Mouse (Mus musculus): ENCODE data around the gene Btd. TPM values are rescaled to one million over a fixed set of nuclear protein-coding genes. Genes with fewer than 3 reads are reported as not detected.
"Not testable (repeated sequence)": the region's sequence is repeated elsewhere in the genome, so short reads cannot be mapped to it uniquely, and the experiment has no call there.

Btd gene
- polyA plus RNA-seq (2015; fragmentation: Nextera tagmentation; extraction: Ambion mirVana) = 15.5 and 19.5 TPM in 2 replicates

DNA sequence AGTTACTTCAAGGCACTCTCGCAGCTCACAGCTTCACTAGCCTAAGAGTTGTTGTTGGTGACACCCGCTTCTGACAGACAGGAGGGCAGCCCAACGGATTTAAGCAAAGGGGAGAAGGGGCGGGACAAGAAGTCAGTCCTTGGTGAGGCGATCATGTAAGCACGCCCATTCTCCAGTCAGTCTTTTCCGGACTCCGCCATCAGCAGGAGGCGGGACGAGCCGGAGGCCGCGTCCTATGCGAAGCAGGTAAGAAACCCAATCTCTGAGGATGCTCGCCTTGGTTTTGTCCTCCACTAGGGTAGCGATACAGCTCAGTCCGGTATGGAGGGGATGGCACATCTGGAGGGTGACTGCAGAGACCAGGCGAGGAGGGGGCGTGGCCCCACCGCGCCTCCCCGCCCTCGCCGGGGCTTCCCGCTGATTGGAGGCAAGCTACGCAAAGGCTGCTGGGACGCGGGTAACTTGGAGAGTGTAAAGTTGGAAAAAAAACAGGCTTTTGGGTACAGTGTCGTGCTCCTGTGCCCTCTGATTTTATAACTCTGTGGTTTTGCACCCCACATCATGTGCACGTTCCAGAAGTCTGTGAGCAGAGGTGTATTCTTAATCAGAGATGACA lies at the start of gene Btd, which contains the start of gene Hacl1:
Gene Btd (plus strand): TSS at position 139 of the 616 bp plus-strand sequence.
Gene Hacl1 (minus strand): TSS at position 397 of the 616 bp plus-strand sequence.
- Histone ChIP-seq H3K27ac (ENCODE audit: low read length) (peak within 1 kb of the TSS; percentile 80), H3K9me3 (ENCODE audit: control insufficient read depth, low read length) (no peaks in the 10 kb centered on the region), H3K9ac (replicated peaks; ENCODE audit: low read depth, low read length) (peak within 1 kb of the TSS; percentile 59), H3K4me1 (replicated peaks; ENCODE audit: control insufficient read depth, insufficient read depth, low read length) (peaks cover 15% of the 10 kb centered on the region), H3K4me3 (replicated peaks; ENCODE audit: low read length) (peak within 1 kb of the TSS; percentile 73), H3K4me2 (ENCODE audit: low read length) (peak within 1 kb of the TSS; percentile 83), H3K27me3 (replicated peaks; ENCODE audit: control insufficient read depth, insufficient read depth, low read length) (no peaks in the 10 kb centered on the region), H3K36me3 (ENCODE audit: control insufficient read depth, insufficient read depth) (no peaks in the 10 kb centered on the region)
- peak; percentile 99 for ATAC-seq
- under 1% methylated on average over 30 of the region's 30 CpGs for WGBS

DNA sequence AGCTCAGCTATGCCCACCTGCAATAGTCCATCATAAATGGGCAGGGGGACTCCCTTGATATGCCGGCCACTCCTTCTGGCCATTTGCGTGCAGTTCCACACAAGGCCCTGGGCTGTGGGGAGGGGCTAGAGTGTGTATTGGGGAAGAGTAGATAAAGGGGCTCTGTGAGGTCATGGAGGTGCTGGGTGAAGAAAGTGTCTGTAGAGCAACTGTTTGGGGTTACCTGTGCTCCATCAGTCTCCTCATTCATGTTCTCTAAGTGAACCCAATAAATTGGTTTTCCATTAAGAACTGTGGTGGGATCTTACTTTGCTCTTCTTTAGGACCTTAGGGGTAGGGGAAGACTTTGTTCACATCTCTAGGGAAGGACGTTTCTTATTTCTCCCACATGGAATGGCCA lies 49.6 kb upstream of the Btd start, which contains the start of gene Colq:
Gene Colq (minus strand): TSS at position 101 of the 400 bp plus-strand sequence.
- Histone ChIP-seq H3K4me2 (ENCODE audit: low read length) (no peak within 1 kb of the TSS), H3K9ac (replicated peaks; ENCODE audit: low read depth, low read length) (no peak within 1 kb of the TSS), H3K36me3 (ENCODE audit: control insufficient read depth, insufficient read depth) (no peaks in the 10 kb centered on the region), H3K27ac (ENCODE audit: low read length) (no peak within 1 kb of the TSS), H3K27me3 (replicated peaks; ENCODE audit: control insufficient read depth, insufficient read depth, low read length) (no peaks in the 10 kb centered on the region), H3K9me3 (ENCODE audit: control insufficient read depth, low read length) (no peaks in the 10 kb centered on the region), H3K4me1 (replicated peaks; ENCODE audit: control insufficient read depth, insufficient read depth, low read length) (no peaks in the 10 kb centered on the region), H3K4me3 (replicated peaks; ENCODE audit: low read length) (no peak within 1 kb of the TSS)
- WGBS = 88% methylated on average over 3 of the region's 3 CpGs
- ATAC-seq = no peak

DNA sequence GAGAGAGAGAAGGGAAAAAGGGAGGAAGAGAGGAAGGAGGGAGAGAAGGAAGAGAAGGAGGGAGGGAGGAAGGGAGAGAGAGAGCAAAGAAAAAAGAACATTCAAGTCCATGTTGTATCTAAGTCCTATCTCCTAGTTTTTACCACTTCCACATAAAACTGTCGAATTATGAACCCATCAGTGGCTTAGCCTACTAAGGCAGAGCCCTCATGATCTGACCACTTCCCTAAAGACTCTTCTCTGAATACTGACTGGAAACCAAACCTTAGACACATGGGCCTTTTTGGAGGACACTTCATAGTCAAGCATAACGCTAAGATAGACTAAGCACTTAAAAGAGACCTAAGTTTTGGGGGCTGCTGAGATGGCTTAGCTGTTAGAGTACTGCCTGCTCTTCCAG lies 47.8 kb upstream of the Btd start:
- ATAC-seq = no peak
- H3K4me1 ChIP-seq (replicated peaks; ENCODE audit: control insufficient read depth, insufficient read depth, low read length) = no peaks in the 10 kb centered on the region
- no peaks in the 10 kb centered on the region for H3K36me3 ChIP-seq (ENCODE audit: control insufficient read depth, insufficient read depth)
- WGBS = 86% methylated on average over 2 of the region's 2 CpGs
- H3K4me2 ChIP-seq (ENCODE audit: low read length) = no peak overlapping the region
- H3K4me3 ChIP-seq (replicated peaks; ENCODE audit: low read length) = no peak overlapping the region
- H3K9ac ChIP-seq (replicated peaks; ENCODE audit: low read depth, low read length) = no peak overlapping the region
- H3K27me3 ChIP-seq (replicated peaks; ENCODE audit: control insufficient read depth, insufficient read depth, low read length) = no peaks in the 10 kb centered on the region
- no peak overlapping the region for H3K27ac ChIP-seq (ENCODE audit: low read length)
- no peaks in the 10 kb centered on the region for H3K9me3 ChIP-seq (ENCODE audit: control insufficient read depth, low read length)

DNA sequence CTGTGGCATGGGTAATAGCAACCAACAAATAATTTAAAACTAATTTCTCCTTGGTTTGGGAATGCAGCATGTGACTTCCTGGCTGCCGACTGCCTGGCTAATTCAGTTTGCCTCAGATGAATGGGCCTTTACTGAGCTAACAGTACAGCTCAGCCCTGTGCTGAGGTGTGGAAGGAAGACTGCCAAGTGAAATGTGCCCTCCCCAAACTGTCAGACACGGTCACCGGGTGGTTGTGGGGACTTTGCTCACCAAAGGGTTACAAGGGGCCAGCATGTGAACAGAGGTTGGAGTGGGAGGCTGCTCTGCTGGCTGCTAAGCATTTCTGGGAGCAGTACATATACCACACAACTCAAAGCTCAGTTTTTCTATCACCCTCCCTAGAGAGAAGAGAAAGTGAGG lies 46.1 kb upstream of the Btd start:
- H3K4me1 ChIP-seq (replicated peaks; ENCODE audit: control insufficient read depth, insufficient read depth, low read length) = no peaks in the 10 kb centered on the region
- no peak overlapping the region for H3K4me2 ChIP-seq (ENCODE audit: low read length)
- H3K9me3 ChIP-seq (ENCODE audit: control insufficient read depth, low read length) = no peaks in the 10 kb centered on the region
- no peak overlapping the region for H3K9ac ChIP-seq (replicated peaks; ENCODE audit: low read depth, low read length)
- no peaks in the 10 kb centered on the region for H3K27me3 ChIP-seq (replicated peaks; ENCODE audit: control insufficient read depth, insufficient read depth, low read length)
- no peak overlapping the region for H3K4me3 ChIP-seq (replicated peaks; ENCODE audit: low read length)
- no peaks in the 10 kb centered on the region for H3K36me3 ChIP-seq (ENCODE audit: control insufficient read depth, insufficient read depth)
- H3K27ac ChIP-seq (ENCODE audit: low read length) = no peak overlapping the region
- WGBS = 69% methylated on average over 3 of the region's 3 CpGs
- ATAC-seq = no peak

DNA sequence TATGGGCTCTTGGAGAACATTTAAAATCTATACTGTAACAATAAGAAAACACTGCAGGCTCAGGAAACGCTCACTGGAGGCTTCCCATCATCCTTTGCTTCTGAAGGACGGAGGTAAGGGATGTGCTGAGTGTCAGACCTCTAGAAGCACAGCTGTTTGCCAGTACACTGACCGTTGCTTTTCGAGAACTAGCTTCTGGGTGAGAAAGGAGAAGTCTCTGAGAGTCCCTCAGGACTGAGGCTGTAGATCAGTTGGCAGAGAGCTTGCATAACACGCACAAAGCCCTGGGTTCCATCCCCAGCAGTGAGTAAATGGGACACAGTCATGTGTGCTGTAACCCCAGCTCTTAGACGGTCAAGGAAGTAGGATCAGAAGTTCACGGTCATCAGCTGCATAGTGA lies 44.4 kb upstream of the Btd start:
- ATAC-seq = no peak
- no peaks in the 10 kb centered on the region for H3K27me3 ChIP-seq (replicated peaks; ENCODE audit: control insufficient read depth, insufficient read depth, low read length)

DNA sequence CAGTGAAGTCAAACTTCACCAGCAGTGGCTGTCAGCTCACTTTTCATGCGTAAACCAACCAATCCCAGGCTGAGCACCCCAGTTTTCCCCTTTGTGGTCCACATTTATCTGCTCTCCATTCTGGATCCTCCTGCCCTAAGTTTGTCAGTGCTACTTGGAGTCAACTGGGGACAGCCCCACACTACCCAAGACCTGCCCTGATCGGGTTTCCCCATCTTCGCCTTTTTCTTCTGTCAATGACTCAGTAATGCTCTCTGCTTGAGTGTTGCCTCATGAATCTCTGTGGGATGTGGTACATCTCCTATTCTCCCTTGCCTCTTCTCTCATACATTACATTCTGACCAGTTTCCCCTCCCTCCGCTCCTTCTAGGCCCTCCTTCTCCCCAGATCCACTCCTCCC lies 43.4 kb upstream of the Btd start:
- H3K36me3 ChIP-seq (ENCODE audit: control insufficient read depth, insufficient read depth) = no peaks in the 10 kb centered on the region
- no peak overlapping the region for H3K4me3 ChIP-seq (replicated peaks; ENCODE audit: low read length)
- H3K9ac ChIP-seq (replicated peaks; ENCODE audit: low read depth, low read length) = no peak overlapping the region
- H3K4me2 ChIP-seq (ENCODE audit: low read length) = no peak overlapping the region
- WGBS = 91% methylated on average over 4 of the region's 4 CpGs
- no peaks in the 10 kb centered on the region for H3K4me1 ChIP-seq (replicated peaks; ENCODE audit: control insufficient read depth, insufficient read depth, low read length)
- H3K27ac ChIP-seq (ENCODE audit: low read length) = no peak overlapping the region
- H3K27me3 ChIP-seq (replicated peaks; ENCODE audit: control insufficient read depth, insufficient read depth, low read length) = no peaks in the 10 kb centered on the region
- H3K9me3 ChIP-seq (ENCODE audit: control insufficient read depth, low read length) = no peaks in the 10 kb centered on the region
- ATAC-seq = no peak

More for the DNA sequence above, 44.4 kb upstream of the Btd start:
- no peak overlapping the region for H3K27ac ChIP-seq (ENCODE audit: low read length)
- no peak overlapping the region for H3K9ac ChIP-seq (replicated peaks; ENCODE audit: low read depth, low read length)
- H3K4me2 ChIP-seq (ENCODE audit: low read length) = no peak overlapping the region
- no peak overlapping the region for H3K4me3 ChIP-seq (replicated peaks; ENCODE audit: low read length)
- H3K9me3 ChIP-seq (ENCODE audit: control insufficient read depth, low read length) = no peaks in the 10 kb centered on the region
- H3K36me3 ChIP-seq (ENCODE audit: control insufficient read depth, insufficient read depth) = no peaks in the 10 kb centered on the region
- H3K4me1 ChIP-seq (replicated peaks; ENCODE audit: control insufficient read depth, insufficient read depth, low read length) = no peaks in the 10 kb centered on the region
- 85% methylated on average over 7 of the region's 7 CpGs for WGBS

DNA sequence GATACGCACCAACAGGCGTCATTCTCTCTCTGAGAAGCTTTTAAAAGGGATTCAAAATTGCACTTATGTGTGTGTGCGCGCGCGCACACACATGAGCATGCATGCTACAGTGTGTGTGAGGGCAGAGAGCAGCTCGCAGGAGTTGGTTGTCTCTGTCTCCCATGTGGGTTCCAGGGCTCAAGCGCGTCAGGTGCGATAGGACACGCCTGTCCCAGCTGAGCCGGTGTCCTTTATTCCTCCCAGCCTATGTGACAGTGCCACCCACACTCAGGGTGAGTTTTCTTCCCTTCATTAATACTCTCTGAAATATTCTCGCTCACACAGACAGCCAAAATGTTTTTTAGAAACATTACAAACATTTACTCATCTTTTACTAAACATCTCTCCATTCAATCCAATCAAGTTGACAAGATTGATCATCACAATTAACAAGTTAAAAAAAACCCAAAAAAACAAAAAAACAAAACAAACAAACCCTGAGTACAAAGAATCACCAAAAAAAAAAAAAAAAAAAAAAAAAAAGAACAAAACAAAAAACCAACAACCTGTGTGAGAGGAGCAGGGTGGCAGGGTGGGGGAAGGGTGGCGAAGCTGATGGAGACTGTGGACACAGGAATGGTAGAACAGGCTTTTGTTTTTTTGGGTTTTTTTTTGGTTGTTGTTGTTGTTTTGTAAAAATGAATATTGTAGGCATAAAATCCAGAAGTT lies 38.8 kb upstream of the Btd start:
- WGBS = 92% methylated on average over 14 of the region's 14 CpGs
- H3K4me2 ChIP-seq (ENCODE audit: low read length) = no peak overlapping the region

DNA sequence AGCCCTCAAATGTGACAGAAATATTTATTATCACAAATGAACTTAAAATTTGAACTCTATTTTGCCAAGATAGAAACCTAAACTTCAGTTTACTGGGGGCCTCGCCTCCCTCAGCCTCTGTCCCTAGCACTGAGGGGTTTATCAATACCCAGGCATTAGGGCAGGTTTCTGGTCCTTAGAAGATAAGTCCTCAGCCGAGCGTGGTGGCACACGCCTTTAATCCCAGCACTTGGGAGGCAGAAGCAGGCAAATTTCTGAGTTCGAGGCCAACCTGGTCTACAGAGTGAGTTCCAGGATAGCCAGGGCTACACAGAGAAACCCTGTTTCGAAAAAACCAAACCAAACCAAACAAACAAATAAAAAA lies 38.2 kb upstream of the Btd start:
- H3K9me3 ChIP-seq (ENCODE audit: control insufficient read depth, low read length); H3K4me2 ChIP-seq (ENCODE audit: low read length); H3K9ac ChIP-seq (replicated peaks; ENCODE audit: low read depth, low read length); H3K4me3 ChIP-seq (replicated peaks; ENCODE audit: low read length); H3K4me1 ChIP-seq (replicated peaks; ENCODE audit: control insufficient read depth, insufficient read depth, low read length); ATAC-seq; H3K27ac ChIP-seq (ENCODE audit: low read length); H3K27me3 ChIP-seq (replicated peaks; ENCODE audit: control insufficient read depth, insufficient read depth, low read length); H3K36me3 ChIP-seq (ENCODE audit: control insufficient read depth, insufficient read depth): not testable (repeated sequence)
- 84% methylated on average over 6 of the region's 6 CpGs for WGBS

More for the DNA sequence above, 38.8 kb upstream of the Btd start:
- Histone ChIP-seq H3K36me3 (ENCODE audit: control insufficient read depth, insufficient read depth) (no peaks in the 10 kb centered on the region), H3K27me3 (replicated peaks; ENCODE audit: control insufficient read depth, insufficient read depth, low read length) (no peaks in the 10 kb centered on the region), H3K9ac (replicated peaks; ENCODE audit: low read depth, low read length) (no peak overlapping the region), H3K27ac (ENCODE audit: low read length) (no peak overlapping the region), H3K9me3 (ENCODE audit: control insufficient read depth, low read length) (no peaks in the 10 kb centered on the region), H3K4me3 (replicated peaks; ENCODE audit: low read length) (no peak overlapping the region), H3K4me1 (replicated peaks; ENCODE audit: control insufficient read depth, insufficient read depth, low read length) (no peaks in the 10 kb centered on the region)
- ATAC-seq = no peak

DNA sequence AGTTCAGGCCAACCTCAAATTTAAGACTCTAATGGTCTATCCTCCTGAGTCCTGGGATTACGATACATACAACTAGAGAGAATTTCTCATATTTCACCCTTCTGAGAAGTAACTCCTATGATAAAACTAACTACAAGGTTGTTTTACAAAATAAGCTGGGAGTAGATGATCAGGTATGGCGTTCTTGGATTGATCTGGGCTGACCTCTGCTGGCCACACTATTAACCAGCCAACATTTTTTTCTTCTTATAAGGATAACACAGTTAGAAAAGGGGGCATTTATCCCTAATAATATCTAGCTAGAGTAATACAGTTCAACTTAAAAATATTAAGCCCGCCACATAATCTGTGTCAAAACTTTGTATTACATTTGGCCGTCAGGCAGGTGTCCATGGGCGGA lies 35.9 kb upstream of the Btd start:
- Histone ChIP-seq H3K9ac (replicated peaks; ENCODE audit: low read depth, low read length) (no peak overlapping the region), H3K4me2 (ENCODE audit: low read length) (no peak overlapping the region), H3K27ac (ENCODE audit: low read length) (no peak overlapping the region), H3K4me3 (replicated peaks; ENCODE audit: low read length) (no peak overlapping the region), H3K4me1 (replicated peaks; ENCODE audit: control insufficient read depth, insufficient read depth, low read length) (no peaks in the 10 kb centered on the region), H3K36me3 (ENCODE audit: control insufficient read depth, insufficient read depth) (no peaks in the 10 kb centered on the region), H3K9me3 (ENCODE audit: control insufficient read depth, low read length) (no peaks in the 10 kb centered on the region), H3K27me3 (replicated peaks; ENCODE audit: control insufficient read depth, insufficient read depth, low read length) (no peaks in the 10 kb centered on the region)
- WGBS = 81% methylated on average over 5 of the region's 5 CpGs
- ATAC-seq = no peak

Data from forebrain, embryonic 16.5 days (tissue).